Mouse (Mus musculus): ENCODE results near the gene Olfr44. TPM values are rescaled to one million over a fixed set of nuclear protein-coding genes. Genes with fewer than 3 reads are reported as not detected.

Gene Olfr44
- total and polyA plus RNA-seq, 2 experiments from 2014 or later: not detected

GRCm38 (mm10) chr9:39456401-39456800, 37.4 kb downstream of the Olfr44 start, which contains the start of gene Olfr954:
Olfr954 (plus strand) TSS chr9:39456701.
- Histone ChIP-seq H3K4me3 (ENCODE audit: low read depth, low read length) (no peak within 1 kb of the TSS), H3K27ac (ENCODE audit: low read depth, low read length) (no peak within 1 kb of the TSS), H3K4me1 (ENCODE audit: insufficient read depth) (no peaks in the 10 kb centered on the region), H3K4me2 (ENCODE audit: low read depth) (no peak within 1 kb of the TSS), H3K9ac (no peak within 1 kb of the TSS), H3K36me3 (ENCODE audit: insufficient read depth) (no peaks in the 10 kb centered on the region), H3K27me3 (ENCODE audit: insufficient read depth, low read length) (no peaks in the 10 kb centered on the region), H3K9me3 (ENCODE audit: low read length) (no peaks in the 10 kb centered on the region)
- WGBS: 88% methylated on average over 6 of the region's 6 CpGs
- ATAC-seq: no peak
- no peak for DNase-seq
- no peak for TF ChIP-seq CTCF (IDR thresholded peaks at IDR 0.05; ENCODE audit: low read depth)

Other genes starting within 250 kb of the Olfr44 start
- gene Olfr1537, start 244.0 kb downstream of the Olfr44 start, total RNA-seq (2014; rRNA removed): not detected in 2 replicates
- not detected in 2 replicates for gene Olfr1537, start 244.0 kb downstream of the Olfr44 start, polyA plus RNA-seq (2015; fragmentation: Nextera tagmentation; extraction: Ambion mirVana)
- gene Olfr945, start 217.2 kb downstream of the Olfr44 start, total RNA-seq (2014; rRNA removed): not detected in 2 replicates
- gene Olfr945, start 217.2 kb downstream of the Olfr44 start, polyA plus RNA-seq (2015; fragmentation: Nextera tagmentation; extraction: Ambion mirVana): not detected in 2 replicates
- not detected in 2 replicates for gene Olfr948, start 167.9 kb downstream of the Olfr44 start, total RNA-seq (2014; rRNA removed)
- gene Olfr948, start 167.9 kb downstream of the Olfr44 start, polyA plus RNA-seq (2015; fragmentation: Nextera tagmentation; extraction: Ambion mirVana): not detected in 2 replicates
- gene Olfr951, start 106.6 kb downstream of the Olfr44 start, total RNA-seq (2014; rRNA removed): not detected in 2 replicates
- not detected in 2 replicates for gene Olfr951, start 106.6 kb downstream of the Olfr44 start, polyA plus RNA-seq (2015; fragmentation: Nextera tagmentation; extraction: Ambion mirVana)
- not detected in 2 replicates for gene Olfr952, start 66.8 kb downstream of the Olfr44 start, total RNA-seq (2014; rRNA removed)
- not detected in 2 replicates for gene Olfr952, start 66.8 kb downstream of the Olfr44 start, polyA plus RNA-seq (2015; fragmentation: Nextera tagmentation; extraction: Ambion mirVana)
- gene Olfr954, start 37.3 kb downstream of the Olfr44 start, total RNA-seq (2014; rRNA removed): not detected in 2 replicates
- gene Olfr954, start 37.3 kb downstream of the Olfr44 start, polyA plus RNA-seq (2015; fragmentation: Nextera tagmentation; extraction: Ambion mirVana): not detected in 2 replicates
- gene Olfr955, start 22.1 kb downstream of the Olfr44 start, total RNA-seq (2014; rRNA removed): not detected in 2 replicates
- gene Olfr955, start 22.1 kb downstream of the Olfr44 start, polyA plus RNA-seq (2015; fragmentation: Nextera tagmentation; extraction: Ambion mirVana): not detected in 2 replicates
- gene Olfr957, start 21.8 kb upstream of the Olfr44 start, total RNA-seq (2014; rRNA removed): not detected in 2 replicates
- gene Olfr957, start 21.8 kb upstream of the Olfr44 start, polyA plus RNA-seq (2015; fragmentation: Nextera tagmentation; extraction: Ambion mirVana): not detected in 2 replicates
- not detected in 2 replicates for gene Olfr958, start 60.1 kb upstream of the Olfr44 start, total RNA-seq (2014; rRNA removed)
- not detected in 2 replicates for gene Olfr958, start 60.1 kb upstream of the Olfr44 start, polyA plus RNA-seq (2015; fragmentation: Nextera tagmentation; extraction: Ambion mirVana)
- gene Olfr959, start 81.6 kb upstream of the Olfr44 start, total RNA-seq (2014; rRNA removed): not detected in 2 replicates
- gene Olfr959, start 81.6 kb upstream of the Olfr44 start, polyA plus RNA-seq (2015; fragmentation: Nextera tagmentation; extraction: Ambion mirVana): not detected in 2 replicates
- gene AW551984, start 110.4 kb upstream of the Olfr44 start, total RNA-seq (2014; rRNA removed): 103 and 219 TPM in 2 replicates
- 46.3 and 98.8 TPM in 2 replicates for gene AW551984, start 110.4 kb upstream of the Olfr44 start, polyA plus RNA-seq (2015; fragmentation: Nextera tagmentation; extraction: Ambion mirVana)
- not detected in 2 replicates for gene Olfr148, start 116.7 kb upstream of the Olfr44 start, total RNA-seq (2014; rRNA removed)
- gene Olfr148, start 116.7 kb upstream of the Olfr44 start, polyA plus RNA-seq (2015; fragmentation: Nextera tagmentation; extraction: Ambion mirVana): not detected in 2 replicates
- not detected in 2 replicates for gene Olfr960, start 127.4 kb upstream of the Olfr44 start, total RNA-seq (2014; rRNA removed)
- not detected in 2 replicates for gene Olfr960, start 127.4 kb upstream of the Olfr44 start, polyA plus RNA-seq (2015; fragmentation: Nextera tagmentation; extraction: Ambion mirVana)
- gene Olfr961, start 151.1 kb upstream of the Olfr44 start, total RNA-seq (2014; rRNA removed): not detected in 2 replicates
- not detected in 2 replicates for gene Olfr961, start 151.1 kb upstream of the Olfr44 start, polyA plus RNA-seq (2015; fragmentation: Nextera tagmentation; extraction: Ambion mirVana)
- not detected in 2 replicates for gene Olfr963, start 173.2 kb upstream of the Olfr44 start, total RNA-seq (2014; rRNA removed)
- not detected in 2 replicates for gene Olfr963, start 173.2 kb upstream of the Olfr44 start, polyA plus RNA-seq (2015; fragmentation: Nextera tagmentation; extraction: Ambion mirVana)
- gene Olfr149, start 213.1 kb upstream of the Olfr44 start, total RNA-seq (2014; rRNA removed): not detected in 2 replicates
- gene Olfr149, start 213.1 kb upstream of the Olfr44 start, polyA plus RNA-seq (2015; fragmentation: Nextera tagmentation; extraction: Ambion mirVana): not detected in 2 replicates
- not detected in 2 replicates for gene Olfr965, start 217.4 kb upstream of the Olfr44 start, total RNA-seq (2014; rRNA removed)
- not detected in 2 replicates for gene Olfr965, start 217.4 kb upstream of the Olfr44 start, polyA plus RNA-seq (2015; fragmentation: Nextera tagmentation; extraction: Ambion mirVana)
- gene Olfr150, start 237.0 kb upstream of the Olfr44 start, total RNA-seq (2014; rRNA removed): not detected in 2 replicates
- not detected in 2 replicates for gene Olfr150, start 237.0 kb upstream of the Olfr44 start, polyA plus RNA-seq (2015; fragmentation: Nextera tagmentation; extraction: Ambion mirVana)

Measured in forebrain, postnatal 0 days (tissue).